Mouse (Mus musculus): ENCODE measurements around the gene Kcnv2. TPM values are rescaled to one million over a fixed set of nuclear protein-coding genes. Genes with fewer than 3 reads are reported as not detected.

The Kcnv2 gene
- polyA plus RNA-seq, 1 experiment from 2014 or later: 0.04 TPM

- Histone ChIP-seq H3K4me1 (peaks cover 3% of the 10 kb centered on the region), H3K9me3 (no peaks in the 10 kb centered on the region), H3K4me3 (no peak overlapping the region), H3K27ac (no peak overlapping the region), H3K36me3 (replicated peaks) (no peaks in the 10 kb centered on the region), H3K27me3 (ENCODE audit: poor library complexity, severe bottlenecking) (no peaks in the 10 kb centered on the region)
- no peak for DNase-seq (ENCODE audit: extremely low spot score, low spot score)
- 85% methylated on average over 2 of the region's 2 CpGs for WGBS
These were observed 47.8 kb downstream of the Kcnv2 start for GRCm38 (mm10) chr19:27370174-27370573.

GRCm38 (mm10) chr19:27370784-27371183, 48.4 kb downstream of the Kcnv2 start:
- Histone ChIP-seq H3K27ac (no peak overlapping the region), H3K27me3 (ENCODE audit: poor library complexity, severe bottlenecking) (no peaks in the 10 kb centered on the region), H3K9me3 (no peaks in the 10 kb centered on the region), H3K4me3 (no peak overlapping the region), H3K4me1 (no peaks in the 10 kb centered on the region), H3K36me3 (replicated peaks) (no peaks in the 10 kb centered on the region)
- no peak for DNase-seq (ENCODE audit: extremely low spot score, low spot score)
- 90% methylated on average over 2 of the region's 2 CpGs for whole genome bisulfite sequencing

GRCm38 (mm10) chr19:27379712-27380401, 57.5 kb downstream of the Kcnv2 start:
- WGBS: 83% methylated on average over 2 of the region's 2 CpGs

GRCm38 (mm10) chr19:27382131-27382530, 59.7 kb downstream of the Kcnv2 start:
- no peaks in the 10 kb centered on the region for H3K27me3 ChIP-seq (ENCODE audit: poor library complexity, severe bottlenecking)
- H3K4me3 ChIP-seq: no peak overlapping the region
- peaks cover 33% of the 10 kb centered on the region for H3K36me3 ChIP-seq (replicated peaks)
- WGBS: 90% methylated on average over 1 of the region's 1 CpGs
- DNase-seq (ENCODE audit: extremely low spot score, low spot score): no peak
- H3K4me1 ChIP-seq: no peaks in the 10 kb centered on the region
- no peak overlapping the region for H3K27ac ChIP-seq
- H3K9me3 ChIP-seq: no peaks in the 10 kb centered on the region

More at GRCm38 (mm10) chr19:27379712-27380401, 57.5 kb downstream of the Kcnv2 start:
- peaks cover 11% of the 10 kb centered on the region for H3K36me3 ChIP-seq (replicated peaks)
- no peak overlapping the region for H3K4me3 ChIP-seq
- no peak for DNase-seq (ENCODE audit: extremely low spot score, low spot score)
- no peaks in the 10 kb centered on the region for H3K27me3 ChIP-seq (ENCODE audit: poor library complexity, severe bottlenecking)
- no peaks in the 10 kb centered on the region for H3K9me3 ChIP-seq
- no peaks in the 10 kb centered on the region for H3K4me1 ChIP-seq
- no peak overlapping the region for H3K27ac ChIP-seq

GRCm38 (mm10) chr19:27383266-27383665, 60.9 kb downstream of the Kcnv2 start:
- 92% methylated on average over 5 of the region's 5 CpGs for WGBS

GRCm38 (mm10) chr19:27385304-27385703, 62.9 kb downstream of the Kcnv2 start:
- no peaks in the 10 kb centered on the region for H3K4me1 ChIP-seq
- no peaks in the 10 kb centered on the region for H3K9me3 ChIP-seq
- no peaks in the 10 kb centered on the region for H3K27me3 ChIP-seq (ENCODE audit: poor library complexity, severe bottlenecking)
- peaks cover 65% of the 10 kb centered on the region for H3K36me3 ChIP-seq (replicated peaks)
- H3K4me3 ChIP-seq: no peak overlapping the region
- DNase-seq (ENCODE audit: extremely low spot score, low spot score): no peak
- no peak overlapping the region for H3K27ac ChIP-seq

More at GRCm38 (mm10) chr19:27383266-27383665, 60.9 kb downstream of the Kcnv2 start:
- Histone ChIP-seq H3K27me3 (ENCODE audit: poor library complexity, severe bottlenecking) (no peaks in the 10 kb centered on the region), H3K4me1 (no peaks in the 10 kb centered on the region), H3K4me3 (no peak overlapping the region), H3K9me3 (no peaks in the 10 kb centered on the region), H3K36me3 (replicated peaks) (peaks cover 45% of the 10 kb centered on the region), H3K27ac (no peak overlapping the region)
- DNase-seq (ENCODE audit: extremely low spot score, low spot score): no peak

Other genes with a start within 250 kb of the Kcnv2 start
- gene Vldlr, start 106.1 kb upstream of the Kcnv2 start, polyA plus RNA-seq (2016; fragmentation: Nextera tagmentation; extraction: Ambion mirVana): 5.3 and 6.0 TPM in 2 replicates
- gene Pum3, start 107.2 kb downstream of the Kcnv2 start, polyA plus RNA-seq (2016; fragmentation: Nextera tagmentation; extraction: Ambion mirVana): 97.2 and 102 TPM in 2 replicates